Mouse (Mus musculus) regulatory T cell (primary cell): Measurements from ENCODE around the gene Scgb3a1.

ENCODE experiments used
- in situ Hi-C: fragments of 300-600 bp; cut with MboI, MseI; formaldehyde crosslinking; loops from one replicate; pipeline ENCODE4 v1.15.1; 2025; ENCODE audit warnings: high pct_unique_total_duplicates

The Scgb3a1 gene

GRCm38 (mm10) chr11:49658065-49658464 lies 5.3 kb upstream of the Scgb3a1 start:
- in situ Hi-C loops: loop anchor here (5.0 kb wide), 1 partner anchor 304 kb away; no protein-coding TSS in a partner anchor

DNA sequence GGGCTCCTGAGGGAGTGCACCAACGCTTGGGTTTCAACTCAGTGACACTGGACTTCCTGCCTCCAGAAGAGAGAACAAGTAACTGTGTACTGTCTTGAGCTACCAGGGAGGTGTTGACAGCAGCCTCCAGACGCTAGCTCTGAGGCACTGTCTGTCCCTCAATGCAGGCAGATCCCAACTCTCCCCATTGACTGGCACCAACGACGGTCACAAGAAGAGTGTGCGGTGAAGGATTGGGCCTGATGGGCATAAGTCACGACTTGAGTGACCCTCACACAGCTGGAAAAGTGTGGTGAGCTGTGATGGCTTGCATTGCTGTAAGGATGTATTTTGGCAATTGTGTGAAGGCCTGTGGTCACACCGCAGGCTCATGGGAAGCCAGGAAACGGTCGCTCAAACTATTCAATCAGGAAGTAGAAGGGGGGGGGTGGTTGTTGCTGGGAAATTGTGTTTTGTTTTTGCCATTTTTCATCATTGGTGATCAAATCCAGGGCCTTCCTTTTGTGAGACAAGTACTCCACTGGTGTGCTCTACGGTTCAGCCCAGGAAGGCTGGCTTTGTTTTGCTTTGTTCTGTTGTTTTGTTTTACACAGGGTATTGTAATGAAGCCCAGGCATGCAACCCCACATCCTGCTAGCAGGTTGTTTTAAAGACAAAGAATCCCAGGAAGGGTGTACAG lies 4.5 kb upstream of the Scgb3a1 start:
- in situ Hi-C loops: loop anchor here (5.0 kb wide), 1 partner anchor 303 kb away; no protein-coding TSS in a partner anchor

DNA sequence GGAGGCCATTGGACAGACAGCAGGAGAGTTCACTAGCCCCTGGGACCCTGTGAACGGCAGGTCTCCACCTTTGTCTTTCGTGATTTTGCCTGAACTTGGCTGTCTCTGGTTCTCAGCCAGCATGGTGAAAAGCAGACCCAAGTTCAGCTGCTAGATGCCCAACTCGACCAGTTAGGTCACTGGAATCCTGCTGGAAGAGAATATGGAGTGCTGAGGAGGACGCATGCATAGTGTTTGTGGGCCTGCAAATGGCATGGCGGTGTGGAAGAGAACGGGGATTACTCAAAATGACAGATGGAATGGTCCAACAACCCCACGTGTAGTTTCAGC lies 4.0 kb upstream of the Scgb3a1 start:
- in situ Hi-C loops: loop anchor here (5.0 kb wide), 1 partner anchor 303 kb away; no protein-coding TSS in a partner anchor

GRCm38 (mm10) chr11:49662292-49662780 lies 1.1 kb upstream of the Scgb3a1 start:
- in situ Hi-C loops: no loop called here

DNA sequence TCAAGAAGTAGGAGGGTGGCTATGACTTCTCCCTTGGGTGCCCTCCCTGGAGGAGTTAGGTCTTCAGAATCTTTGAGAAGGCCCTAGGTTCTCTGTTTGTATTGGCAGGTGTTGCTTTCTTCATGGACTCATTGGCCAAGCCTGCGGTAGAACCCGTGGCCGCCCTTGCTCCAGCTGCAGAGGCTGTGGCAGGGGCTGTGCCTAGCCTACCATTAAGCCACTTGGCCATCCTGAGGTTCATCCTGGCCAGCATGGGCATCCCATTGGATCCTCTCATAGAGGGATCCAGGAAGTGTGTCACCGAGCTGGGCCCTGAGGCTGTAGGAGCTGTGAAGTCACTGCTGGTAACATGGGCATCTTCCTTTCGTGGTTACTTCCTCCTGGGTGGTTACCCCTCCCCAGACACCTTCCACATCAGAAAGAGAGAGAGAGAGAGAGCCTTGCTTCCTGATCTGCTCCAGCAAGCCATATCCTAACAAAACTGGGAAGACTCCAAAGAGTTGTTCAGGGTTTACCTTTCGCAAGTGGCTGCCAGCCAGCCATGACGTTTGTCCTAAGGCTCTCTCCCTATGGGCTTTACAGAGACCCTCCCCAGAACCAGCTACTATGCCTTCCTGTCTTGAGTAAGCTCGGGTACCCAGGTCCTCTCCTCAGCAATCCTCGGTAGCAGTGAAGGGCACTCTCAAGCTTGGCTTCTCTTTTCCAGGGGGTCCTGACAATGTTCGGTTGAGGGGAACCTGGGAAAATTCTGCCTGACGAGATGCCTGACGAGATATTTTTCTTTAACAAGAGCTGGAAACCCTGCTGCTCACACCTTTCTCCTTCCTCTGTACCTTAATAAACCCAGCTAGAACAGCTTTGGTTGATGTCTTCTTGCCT lies 1.1 kb downstream of the Scgb3a1 start:
- in situ Hi-C loops: no loop called here

- in situ Hi-C loops: no loop called here
Observed at GRCm38 (mm10) chr11:49665462-49665861, 2.1 kb downstream of the Scgb3a1 start.

DNA sequence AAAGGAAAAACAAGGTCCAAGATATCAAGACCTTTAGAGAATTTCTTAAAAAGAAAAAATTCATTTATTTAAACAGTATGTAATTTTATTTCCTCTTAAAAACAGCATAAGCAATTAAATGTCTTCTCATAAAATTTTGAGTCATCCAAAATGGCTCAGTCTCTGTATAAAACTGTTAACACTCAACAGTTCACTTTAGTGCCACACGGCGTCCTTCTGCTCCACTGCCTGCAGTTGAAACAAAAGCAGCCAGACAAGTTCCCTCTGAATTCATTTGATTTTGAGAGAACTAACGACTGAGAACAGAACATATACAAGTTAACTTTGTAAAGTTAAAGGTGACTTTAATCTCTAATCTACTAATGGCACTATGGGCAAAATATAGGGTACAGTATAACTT lies 10.0 kb downstream of the Scgb3a1 start:
- in situ Hi-C loops: no loop called here

DNA sequence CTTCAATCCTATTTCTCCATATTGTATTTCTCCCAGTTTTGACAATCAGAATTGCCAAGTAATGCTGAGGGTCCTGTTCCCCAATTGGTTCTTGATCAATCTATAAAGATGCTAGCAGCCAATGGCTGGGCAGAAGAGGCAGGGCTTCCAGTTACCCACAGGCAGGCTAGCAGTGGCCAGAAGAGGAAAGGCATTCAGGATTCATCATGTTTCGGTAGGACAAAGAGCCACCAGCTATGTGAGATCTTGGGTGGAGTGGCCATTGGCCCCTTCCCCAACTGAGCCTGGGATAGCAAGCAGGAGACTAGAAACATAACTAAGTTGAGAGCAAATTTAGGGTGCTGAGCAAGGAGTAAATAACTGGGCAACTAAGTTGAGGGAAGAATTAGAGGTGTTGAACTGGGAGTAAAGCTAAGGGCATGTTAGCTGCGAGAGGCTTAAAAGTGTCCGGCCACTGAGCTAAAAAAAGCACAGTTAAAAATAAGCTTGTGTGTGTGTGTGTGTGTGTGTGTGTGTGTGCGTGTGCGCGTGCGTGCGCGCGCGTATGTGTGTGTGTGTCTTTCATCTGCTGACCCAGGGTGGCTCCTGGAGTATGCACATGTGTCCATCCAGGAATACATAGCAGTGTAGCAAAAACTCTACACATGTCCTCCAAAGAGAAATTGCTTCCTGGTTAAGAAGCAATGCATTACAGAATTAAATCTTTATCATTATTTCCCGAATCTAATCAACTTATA lies 21.0 kb downstream of the Scgb3a1 start:
- in situ Hi-C loops: no loop called here

GRCm38 (mm10) chr11:49695013-49695412 lies 31.6 kb downstream of the Scgb3a1 start:
- in situ Hi-C loops: no loop called here

DNA sequence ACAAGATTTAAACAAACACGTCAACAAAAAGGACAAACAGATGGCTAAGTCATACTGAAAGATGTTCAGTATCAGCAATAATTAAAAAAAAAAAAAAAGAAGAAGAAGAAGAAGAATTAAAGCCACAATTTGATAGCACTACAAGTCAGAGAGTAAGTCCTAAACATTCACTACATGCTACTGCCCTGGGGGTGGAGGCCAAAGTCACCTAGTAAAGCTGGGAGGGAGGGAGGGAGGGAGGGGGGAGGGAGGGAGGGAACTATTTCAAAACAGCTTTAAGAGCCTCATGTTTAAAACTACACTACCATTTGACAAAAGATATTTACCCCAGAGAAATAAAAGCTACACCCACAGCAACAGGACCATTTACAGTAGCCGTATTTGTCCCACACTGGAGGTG lies 32.3 kb downstream of the Scgb3a1 start:
- in situ Hi-C loops: no loop called here

DNA sequence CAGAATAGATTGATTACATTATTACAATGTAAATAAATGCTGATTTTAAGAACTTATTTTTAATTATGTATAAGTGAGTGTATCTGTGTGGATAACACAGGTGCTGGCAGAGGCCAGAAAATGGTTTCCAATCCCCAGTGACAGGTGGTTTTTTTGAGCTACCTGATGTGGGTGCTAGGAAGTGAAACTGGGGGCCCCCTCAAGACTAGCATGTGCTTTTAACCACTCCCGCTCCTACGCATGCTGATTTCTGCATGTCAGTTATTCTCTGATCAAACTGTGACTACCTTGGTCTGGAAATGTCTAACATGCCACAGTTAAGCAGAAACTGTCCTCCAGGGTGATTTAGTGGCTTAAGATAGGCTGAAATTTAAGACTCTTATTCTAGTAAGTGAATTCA lies 33.1 kb downstream of the Scgb3a1 start:
- in situ Hi-C loops: no loop called here

- in situ Hi-C loops: no loop called here
Observed at GRCm38 (mm10) chr11:49697779-49698178, 34.4 kb downstream of the Scgb3a1 start.

- in situ Hi-C loops: no loop called here
Observed at GRCm38 (mm10) chr11:49699079-49699478, 35.7 kb downstream of the Scgb3a1 start.

- in situ Hi-C loops: loop anchor here (25.0 kb wide), 1 partner anchor 865 kb away; the partner anchor contains the start of genes Gm12184 and Trim7
Observed at GRCm38 (mm10) chr11:49702014-49702413, 38.6 kb downstream of the Scgb3a1 start.

GRCm38 (mm10) chr11:49704804-49705203 lies 41.4 kb downstream of the Scgb3a1 start:
- in situ Hi-C loops: loop anchor here (25.0 kb wide), 1 partner anchor 868 kb away; the partner anchor contains the start of genes Gm12184 and Trim7

DNA sequence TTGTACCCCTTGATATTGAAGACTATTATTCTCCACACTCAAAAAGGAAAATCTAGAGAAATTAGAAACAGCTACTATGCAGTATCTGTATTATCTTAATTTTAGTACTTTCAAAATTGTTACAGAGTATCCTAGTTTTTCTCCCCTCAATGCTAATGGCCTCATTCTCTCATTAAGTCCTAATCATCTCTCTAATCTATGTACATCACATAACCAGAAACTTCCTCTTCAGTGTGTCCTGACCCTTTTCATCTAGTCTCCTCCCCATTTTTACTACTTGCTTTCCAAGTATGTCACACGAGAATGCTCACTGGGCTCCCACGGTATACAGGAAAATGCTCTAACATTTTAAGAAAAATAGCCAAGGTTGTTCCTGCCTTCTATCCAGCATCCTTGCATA lies 44.4 kb downstream of the Scgb3a1 start:
- in situ Hi-C loops: loop anchor here (25.0 kb wide), 1 partner anchor 871 kb away; the partner anchor contains the start of genes Gm12184 and Trim7

GRCm38 (mm10) chr11:49710664-49711063 lies 47.3 kb downstream of the Scgb3a1 start:
- in situ Hi-C loops: loop anchor here (25.0 kb wide), 1 partner anchor 873 kb away; the partner anchor contains the start of genes Gm12184 and Trim7

- in situ Hi-C loops: loop anchor here (25.0 kb wide), 1 partner anchor 875 kb away; the partner anchor contains the start of genes Gm12184 and Trim7
Observed at GRCm38 (mm10) chr11:49711981-49712554, 48.7 kb downstream of the Scgb3a1 start.

- in situ Hi-C loops: loop anchor here (25.0 kb wide), 1 partner anchor 875 kb away; the partner anchor contains the start of genes Gm12184 and Trim7
Observed at GRCm38 (mm10) chr11:49712555-49713335, 49.3 kb downstream of the Scgb3a1 start, which contains the start of gene Cnot6. TSS of gene Cnot6 (minus strand) at chr11:49712723.
